Mouse (Mus musculus) CD4-positive, CD25-positive, alpha-beta regulatory T cell (primary cell): ENCODE data around the gene Pde2a. TPM values are rescaled to one million over a fixed set of nuclear protein-coding genes. Genes with fewer than 3 reads are reported as not detected.

ENCODE experiments used
- polyA plus RNA-seq: library from polyadenylated mRNA; unstranded; fragments of 100-300 nt; shearing (Covaris generic); gene quantifications from one replicate; pipeline ENCODE4 v1.2.1, GENCODE M21; 2017

Pde2a gene
- polyA plus RNA-seq: 13.8 TPM

DNA sequence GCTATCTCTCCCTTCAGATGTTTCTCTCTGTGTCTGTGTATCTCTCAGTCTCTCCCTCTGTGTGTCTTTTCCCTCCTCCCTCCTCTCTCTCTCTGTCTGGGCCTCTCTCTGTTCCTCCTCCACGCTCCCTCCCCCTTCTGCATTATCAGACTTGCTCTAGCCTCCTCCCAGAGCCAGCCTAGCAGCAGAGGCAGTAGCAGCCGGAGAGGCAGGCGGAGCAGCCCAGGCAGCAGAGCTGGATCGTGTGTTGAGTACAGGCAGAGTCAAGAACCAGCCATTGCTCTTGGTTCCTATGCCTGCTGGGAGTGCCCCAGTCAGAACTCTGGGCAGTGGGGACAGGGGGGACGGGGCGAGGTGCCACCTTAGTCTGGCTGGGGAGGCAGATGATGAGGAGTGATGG lies at the start of gene Pde2a:
Gene Pde2a (plus strand): TSS at position 163 of the 400 bp plus-strand sequence.

DNA sequence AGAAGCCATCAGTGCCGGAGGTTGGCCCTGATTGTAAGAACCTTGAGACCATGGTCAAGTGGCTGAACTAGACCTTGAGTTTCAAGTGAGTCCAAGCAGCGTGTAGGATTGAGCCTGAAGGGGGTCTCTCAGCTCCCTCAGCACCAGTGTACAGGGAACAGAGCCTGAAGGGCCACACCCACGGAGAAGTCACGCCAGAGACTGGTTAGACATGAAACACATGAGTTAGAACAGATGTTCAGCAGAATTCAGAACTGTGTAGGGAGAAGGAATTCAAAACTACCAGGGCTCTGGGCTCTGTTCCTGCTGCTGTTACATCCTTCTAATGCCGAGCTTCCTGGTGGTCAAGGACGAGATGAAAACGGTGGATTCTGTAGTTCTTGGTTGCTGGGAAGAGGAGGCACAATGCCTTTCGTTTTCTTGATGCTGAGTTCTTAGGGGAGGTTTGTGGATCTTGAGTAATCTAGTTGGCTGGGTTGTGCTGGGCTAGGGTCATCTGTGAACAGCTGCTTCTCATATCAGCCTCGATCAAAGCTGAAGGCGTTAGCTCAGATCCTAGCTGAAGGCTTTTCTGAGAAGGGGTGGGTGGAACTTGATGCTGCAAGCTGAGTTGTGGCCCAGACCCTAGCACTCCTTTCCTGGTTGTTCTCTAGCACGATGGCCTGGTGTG lies 11.1 kb upstream of the Pde2a start, which contains the start of gene Gm45837:
Gene Gm45837 (plus strand): TSS at position 620 of the 670 bp plus-strand sequence.

Other genes starting within 250 kb of the Pde2a start
- 72.7 TPM for gene Atg16l2, start 119.4 kb upstream of the Pde2a start, polyA plus RNA-seq
- 15.3 TPM for gene Stard10, start 104.6 kb upstream of the Pde2a start, polyA plus RNA-seq
- gene Arap1, start 73.6 kb upstream of the Pde2a start, polyA plus RNA-seq: 90.4 TPM
- 83.3 TPM for gene Gm45837, start 10.8 kb upstream of the Pde2a start, polyA plus RNA-seq
- 205 TPM for gene Art2b, start 163.9 kb downstream of the Pde2a start, polyA plus RNA-seq
- 23.0 TPM for gene Clpb, start 241.9 kb downstream of the Pde2a start, polyA plus RNA-seq